Mouse (Mus musculus) liver, adult 2 months (tissue): Measurements from ENCODE around the gene Adgrf5. TPM values are rescaled to one million over a fixed set of nuclear protein-coding genes. Genes with fewer than 3 reads are reported as not detected.
A peak's percentile ranks its signal among the peaks of the same experiment; 100 is the strongest.

Experiments used
- DNase-seq: peaks from one replicate; pipeline ENCODE4 v3.0.0-alpha.2; 2011; ENCODE audit warnings: low read depth, low spot score; ENCODE audit errors: extremely low read depth
- H3K27ac ChIP-seq: fragments of 200-500 bp; replicated peaks from 2 replicates; pipeline ENCODE4 v1.5.1; 2012; ENCODE audit warnings: low read depth, mild to moderate bottlenecking, control low read depth, inconsistent platforms, low read length; ENCODE audit not compliant: insufficient read depth
- H3K27me3 ChIP-seq: fragments of 200-500 bp; 2 replicates; pipeline ENCODE4 v1.6.1; 2012; ENCODE audit warnings: mild to moderate bottlenecking, moderate library complexity, low read length, inconsistent platforms; ENCODE audit not compliant: control insufficient read depth, insufficient read depth
- H3K36me3 ChIP-seq: fragments of 200-500 bp; 2 replicates; pipeline ENCODE4 v1.6.1; 2012; ENCODE audit warnings: low read length, inconsistent platforms; ENCODE audit not compliant: control insufficient read depth, insufficient read depth
- H3K4me1 ChIP-seq: fragments of 200-500 bp; 2 replicates; pipeline ENCODE4 v1.6.1; 2011; ENCODE audit warnings: low read length; ENCODE audit not compliant: control insufficient read depth, insufficient read depth
- H3K4me3 ChIP-seq: fragments of 200-500 bp; 2 replicates; pipeline ENCODE4 v1.5.1; 2011; ENCODE audit warnings: low read depth, mild to moderate bottlenecking, control low read depth, low read length, moderate library complexity; ENCODE audit not compliant: insufficient read depth
- H3K79me2 ChIP-seq: fragments of 200-500 bp; 2 replicates; pipeline ENCODE4 v1.6.1; 2012; ENCODE audit warnings: inconsistent platforms, mild to moderate bottlenecking, low read length, moderate library complexity; ENCODE audit not compliant: control insufficient read depth, insufficient read depth
- H3K9ac ChIP-seq: fragments of 200-500 bp; 2 replicates; pipeline ENCODE4 v1.6.1; 2012; ENCODE audit warnings: low read depth, mild to moderate bottlenecking, control low read depth, inconsistent platforms, low read length
- CTCF ChIP-seq: fragments of 200-500 bp; IDR thresholded peaks from 2 replicates; pipeline ENCODE4 v1.5.1; 2011; ENCODE audit warnings: low read depth, low read length, control low read depth
- POLR2A ChIP-seq: fragments of 200-500 bp; IDR thresholded peaks from 2 replicates; pipeline ENCODE4 v1.6.1; 2011; ENCODE audit warnings: low read length, control low read depth; ENCODE audit not compliant: insufficient read depth; ENCODE audit errors: extremely low read depth
- WGBS: fragments of 180-500 bp; shearing (Covaris S2); methylation state at CpG from one replicate; pipeline ENCODE4 v1.1.7; 2018; 5-methylcytosine and 5-hydroxymethylcytosine counted together
- polyA plus RNA-seq: library from polyadenylated mRNA; depleted of rRNA; stranded (reverse); fragments of >200 nt; gene quantifications from 2 replicates; pipeline ENCODE4 v1.2.3, GENCODE M21; 2012
- total RNA-seq: library from RNA; depleted of rRNA; stranded (reverse); fragments of >200 nt; gene quantifications from 2 replicates; pipeline ENCODE4 v1.2.3, GENCODE M21; 2014

Adgrf5 gene
- total and polyA plus RNA-seq, 2 experiments = 6.0 to 25.8 TPM

DNA sequence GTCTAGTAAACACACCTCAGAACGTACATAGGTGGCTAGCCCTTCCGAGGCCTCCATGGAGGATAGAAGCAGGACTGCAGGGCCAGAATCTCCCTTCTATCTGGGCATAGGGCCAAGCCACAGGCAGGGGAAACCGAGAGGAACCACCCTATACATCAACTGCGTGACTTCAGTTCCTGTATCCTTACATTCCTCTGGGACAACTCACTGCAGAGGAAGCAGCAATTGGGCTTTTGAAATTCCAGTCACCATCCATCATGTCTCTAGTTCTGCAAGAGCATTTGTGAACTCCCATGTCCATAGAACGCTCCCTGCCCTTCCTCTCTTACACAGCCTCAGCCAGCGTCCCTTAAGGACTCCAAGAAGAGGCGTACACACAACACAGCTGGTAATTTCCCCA is 47.3 kb downstream of the Adgrf5 start:
- Histone ChIP-seq H3K9ac (no peak overlapping the region), H3K27me3 (no peaks in the 10 kb centered on the region; the same call in 1 of the 2 replicates), H3K79me2 (no peaks in the 10 kb centered on the region), H3K36me3 (0 out of 2 replicates have a peak, but pooled peaks cover under 1% of the 10 kb centered on the region), H3K4me3 (no peak overlapping the region), H3K4me1 (no peaks in the 10 kb centered on the region), H3K27ac (no peak overlapping the region)
- DNase-seq = no peak
- TF ChIP-seq POLR2A = no peak
- no peak for TF ChIP-seq CTCF
- 77% methylated on average over 7 of the region's 7 CpGs for WGBS

DNA sequence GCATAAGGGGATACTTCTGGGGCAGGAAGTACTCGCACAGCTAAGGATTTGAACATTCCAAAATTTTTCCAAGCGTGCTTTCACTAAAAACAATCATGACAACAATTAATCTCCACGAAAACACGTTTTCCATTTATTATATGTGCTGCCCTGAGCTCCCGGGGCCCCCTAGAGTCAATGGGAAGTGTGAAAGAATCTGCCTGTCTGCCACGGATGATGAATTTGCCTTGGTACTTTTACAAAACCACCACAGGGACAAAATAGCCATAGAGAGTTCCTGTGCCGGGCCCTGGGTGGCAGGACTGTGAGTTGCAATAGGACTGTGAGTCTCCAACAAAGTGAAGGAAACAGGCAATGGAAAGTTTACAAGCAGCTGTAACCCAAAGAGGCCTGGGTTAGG is 52.9 kb downstream of the Adgrf5 start:
- Histone ChIP-seq H3K79me2 (no peaks in the 10 kb centered on the region), H3K36me3 (0 out of 2 replicates have a peak, but pooled peaks cover 2% of the 10 kb centered on the region), H3K9ac (no peak overlapping the region), H3K4me3 (no peak overlapping the region), H3K27ac (no peak overlapping the region), H3K27me3 (no peaks in the 10 kb centered on the region; the same call in 1 of the 2 replicates), H3K4me1 (no peaks in the 10 kb centered on the region)
- 77% methylated on average over 7 of the region's 7 CpGs for WGBS
- TF ChIP-seq POLR2A (no peak), CTCF (no peak)
- DNase-seq = no peak

DNA sequence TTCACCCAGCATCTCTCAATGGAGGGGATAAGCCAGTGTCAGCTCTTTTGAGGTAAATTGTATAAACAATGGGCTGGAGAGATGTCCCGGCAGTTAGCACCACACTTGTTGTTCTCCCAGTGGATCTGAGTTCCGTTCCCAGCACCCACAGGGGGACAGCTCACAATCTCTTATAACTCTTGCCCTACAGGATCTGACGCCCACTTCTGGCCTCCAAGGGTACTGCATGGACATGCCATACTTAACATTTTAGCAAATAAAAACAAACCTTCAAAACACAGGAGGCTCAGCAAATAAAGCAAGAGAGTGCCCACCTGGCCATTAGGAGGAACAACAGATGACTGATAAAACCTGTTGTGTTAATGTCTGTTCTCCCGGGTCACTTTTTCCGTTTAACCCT is 59.0 kb downstream of the Adgrf5 start:
- no peaks in the 10 kb centered on the region for H3K79me2 ChIP-seq
- H3K36me3 ChIP-seq = peaks cover 2% of the 10 kb centered on the region; the same call in 1 of the 2 replicates
- no peak overlapping the region for H3K4me3 ChIP-seq

DNA sequence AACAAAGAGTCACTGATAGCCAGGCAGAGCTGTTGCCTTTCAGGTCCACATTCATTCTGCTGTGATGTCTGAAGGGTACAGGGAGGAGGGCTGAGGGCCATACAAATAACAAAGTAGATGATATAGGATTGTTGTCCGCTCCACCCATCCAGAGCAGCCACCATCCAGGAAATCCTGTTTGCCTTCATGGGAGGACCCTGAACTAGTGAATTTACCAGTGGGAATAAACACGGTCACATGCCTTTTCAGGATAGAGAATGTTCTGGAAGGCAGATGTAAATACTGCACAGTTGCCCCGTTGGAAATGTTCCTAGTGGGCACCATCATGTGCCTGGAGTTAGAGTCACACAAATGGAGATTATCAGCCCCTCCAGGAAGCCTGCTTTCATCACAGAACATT is 60.1 kb downstream of the Adgrf5 start:
- Histone ChIP-seq H3K27me3 (no peaks in the 10 kb centered on the region), H3K27ac (no peak overlapping the region), H3K9ac (no peak overlapping the region), H3K4me1 (peaks cover 2% of the 10 kb centered on the region; the same call in 1 of the 2 replicates), H3K79me2 (no peaks in the 10 kb centered on the region), H3K4me3 (no peak overlapping the region), H3K36me3 (peaks cover 3% of the 10 kb centered on the region; the same call in 1 of the 2 replicates)
- TF ChIP-seq CTCF = no peak
- TF ChIP-seq POLR2A = no peak
- DNase-seq = no peak
- 82% methylated on average over 3 of the region's 3 CpGs for WGBS

More for the DNA sequence above, 59.0 kb downstream of the Adgrf5 start:
- Histone ChIP-seq H3K9ac (no peak overlapping the region), H3K4me1 (peaks cover 2% of the 10 kb centered on the region; the same call in 1 of the 2 replicates), H3K27me3 (no peaks in the 10 kb centered on the region), H3K27ac (no peak overlapping the region)
- WGBS = 70% methylated on average over 5 of the region's 5 CpGs
- no peak for DNase-seq
- TF ChIP-seq POLR2A (no peak), CTCF (peak; percentile 13; the same call in 1 of the 2 replicates)

DNA sequence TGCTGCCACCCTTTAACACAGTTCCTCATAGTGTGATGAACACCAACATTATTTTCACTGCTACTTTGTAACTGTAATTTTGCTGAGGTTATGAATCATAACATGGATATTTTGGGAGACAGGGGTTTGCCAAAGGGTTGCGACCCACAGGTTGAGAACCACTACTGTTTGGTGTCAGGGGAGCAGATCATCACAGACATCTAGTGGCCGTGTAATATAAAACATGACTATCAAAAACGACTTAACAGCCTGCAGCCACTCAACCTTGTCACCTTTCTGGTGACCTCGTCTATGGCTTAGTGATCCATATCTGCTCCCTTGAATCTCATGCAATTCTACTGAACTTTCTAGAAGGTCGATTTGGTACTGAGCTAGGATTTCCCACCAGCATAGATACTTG is 63.7 kb downstream of the Adgrf5 start:
- TF ChIP-seq POLR2A (no peak), CTCF (no peak)
- no peak for DNase-seq
- no peaks in the 10 kb centered on the region for H3K27me3 ChIP-seq
- H3K9ac ChIP-seq = no peak overlapping the region
- 56% methylated on average over 5 of the region's 5 CpGs for WGBS
- no peaks in the 10 kb centered on the region; the same call in 1 of the 2 replicates for H3K4me1 ChIP-seq
- H3K36me3 ChIP-seq = peaks cover 4% of the 10 kb centered on the region; the same call in 1 of the 2 replicates
- no peak overlapping the region for H3K4me3 ChIP-seq
- H3K79me2 ChIP-seq = no peaks in the 10 kb centered on the region
- H3K27ac ChIP-seq = no peak overlapping the region

DNA sequence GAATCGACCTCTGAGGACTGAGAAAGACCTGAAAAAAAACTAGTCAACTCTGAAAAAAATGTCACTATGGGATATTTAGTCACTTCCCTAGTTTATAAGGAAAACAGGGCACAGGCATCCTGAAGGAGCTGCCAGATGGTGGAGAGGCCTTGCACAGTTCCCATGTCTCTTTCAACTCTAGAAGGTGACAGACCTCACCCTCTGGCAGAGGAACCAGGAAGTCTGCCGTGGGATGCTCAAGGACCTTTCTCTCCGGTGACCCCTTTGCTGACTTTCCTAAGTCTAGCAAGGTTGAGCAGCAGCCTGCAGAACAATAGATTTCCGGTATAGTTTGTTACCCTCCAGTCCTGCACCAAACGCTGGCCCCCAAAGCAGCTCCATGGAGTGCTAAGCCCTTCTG is 71.4 kb downstream of the Adgrf5 start:
- no peaks in the 10 kb centered on the region for H3K27me3 ChIP-seq
- H3K9ac ChIP-seq = no peak overlapping the region
- no peak for TF ChIP-seq CTCF
- TF ChIP-seq POLR2A = no peak
- H3K4me1 ChIP-seq = no peaks in the 10 kb centered on the region
- 55% methylated on average over 5 of the region's 5 CpGs for WGBS
- no peaks in the 10 kb centered on the region for H3K79me2 ChIP-seq
- peaks cover 3% of the 10 kb centered on the region; the same call in 1 of the 2 replicates for H3K36me3 ChIP-seq
- DNase-seq = no peak
- no peak overlapping the region for H3K27ac ChIP-seq
- no peak overlapping the region for H3K4me3 ChIP-seq
